Mouse (Mus musculus) liver, embryonic 12.5 days (tissue): ENCODE measurements at regions not wholly inside any gene's neighbourhood (a gene's known extent, or its start where the extent isn't known, plus 50 kb on each side); places are given as distances from the start of the nearest gene placed in this dataset.
A peak's percentile ranks its signal among the peaks of the same experiment; 100 is the strongest.

ENCODE experiments used
- ATAC-seq: fragments of 200-750 bp; cut with Nextera tagmentation; 2 replicates; pipeline ENCODE4 v1.8.0; 2017; ENCODE audit warnings: moderate number of reproducible peaks, mild to moderate bottlenecking, moderate library complexity
- H3K27ac ChIP-seq: fragments of 300-500 bp; sonication (generic); 2 replicates; pipeline ENCODE4 v1.5.1; 2016; ENCODE audit warnings: mild to moderate bottlenecking
- H3K27me3 ChIP-seq: fragments of 300-500 bp; sonication (generic); replicated peaks from 2 replicates; pipeline ENCODE4 v1.6.1; 2016; ENCODE audit warnings: mild to moderate bottlenecking, moderate library complexity
- H3K36me3 ChIP-seq: fragments of 300-500 bp; sonication (generic); 2 replicates; pipeline ENCODE4 v1.6.1; 2016; ENCODE audit warnings: mild to moderate bottlenecking, moderate library complexity
- H3K4me1 ChIP-seq: fragments of 300-500 bp; sonication (generic); 2 replicates; pipeline ENCODE4 v1.6.1; 2016
- H3K4me2 ChIP-seq: fragments of 300-500 bp; sonication (generic); 2 replicates; pipeline ENCODE4 v1.6.1; 2016; ENCODE audit warnings: mild to moderate bottlenecking, moderate library complexity
- H3K4me3 ChIP-seq: fragments of 300-500 bp; sonication (generic); 2 replicates; pipeline ENCODE4 v1.5.1; 2016; ENCODE audit warnings: mild to moderate bottlenecking, moderate library complexity
- H3K9ac ChIP-seq: fragments of 300-500 bp; sonication (generic); 2 replicates; pipeline ENCODE4 v1.6.1; 2016; ENCODE audit warnings: mild to moderate bottlenecking, moderate library complexity
- H3K9me3 ChIP-seq: fragments of 300-500 bp; sonication (generic); replicated peaks from 2 replicates; pipeline ENCODE4 v1.6.1; 2016; ENCODE audit warnings: mild to moderate bottlenecking, moderate library complexity
- WGBS: fragments of 180-500 bp; shearing (Covaris S2); methylation state at CpG from one replicate; pipeline ENCODE4 v1.1.7; 2016; ENCODE audit not compliant: insufficient replicate concordance; 5-methylcytosine and 5-hydroxymethylcytosine counted together

DNA sequence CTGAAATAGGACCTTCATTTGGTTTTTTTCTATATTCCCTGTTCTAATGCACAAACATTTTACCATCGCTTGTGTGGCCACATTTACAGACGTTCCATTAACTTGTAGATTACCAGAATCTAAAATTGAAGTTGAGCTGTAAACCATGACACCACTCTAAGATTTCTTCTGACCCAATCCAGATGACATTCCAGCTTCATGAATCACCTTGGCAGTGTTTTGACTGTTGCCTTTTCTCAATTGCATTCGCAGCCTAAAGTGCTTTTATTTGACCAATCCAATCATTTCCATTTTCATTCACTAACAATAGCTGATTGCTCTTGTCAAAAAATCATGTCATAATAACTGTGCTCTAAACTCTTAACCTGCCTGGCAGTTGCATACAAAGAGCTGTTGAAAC is 144.8 kb downstream of the Mdfic start:
- no peak for ATAC-seq
- Histone ChIP-seq H3K9me3 (no peaks in the 10 kb centered on the region), H3K9ac (no peak overlapping the region), H3K27ac (no peak overlapping the region), H3K4me2 (no peak overlapping the region), H3K4me1 (no peaks in the 10 kb centered on the region), H3K4me3 (no peak overlapping the region), H3K36me3 (no peaks in the 10 kb centered on the region), H3K27me3 (no peaks in the 10 kb centered on the region)
- 69% methylated on average over 3 of the region's 3 CpGs for WGBS

DNA sequence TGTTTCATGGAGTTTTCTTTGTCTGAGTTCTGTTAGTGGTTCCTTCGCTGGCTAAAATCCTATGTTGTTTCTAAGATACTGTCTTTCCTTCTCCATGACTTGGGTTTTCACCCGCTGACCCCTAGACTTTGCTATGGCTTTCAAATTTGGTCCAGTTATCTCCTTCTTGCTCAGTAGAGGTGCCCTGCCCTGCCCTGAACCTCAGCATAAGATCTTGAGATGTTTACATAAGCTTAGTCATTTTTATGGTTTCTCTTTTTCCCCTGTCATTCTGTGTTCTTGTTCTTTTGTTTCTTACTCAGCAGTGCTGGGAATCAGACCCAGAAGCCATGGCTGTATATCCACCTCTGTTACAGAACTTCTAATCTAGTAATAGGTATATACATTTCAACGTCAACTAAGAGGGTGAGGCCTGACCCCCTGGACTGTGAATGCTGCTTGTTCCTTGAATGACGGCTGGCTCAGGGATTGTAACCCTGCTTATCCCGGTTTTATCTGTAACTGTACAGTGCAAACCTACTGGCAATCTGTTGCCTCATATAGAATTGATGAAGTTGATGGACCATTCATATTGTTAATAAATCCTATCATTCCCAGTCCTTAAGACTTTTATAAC is 161.9 kb downstream of the Mdfic start:
- Histone ChIP-seq H3K9ac (no peak overlapping the region), H3K4me3 (no peak overlapping the region)
- no peak for ATAC-seq

DNA sequence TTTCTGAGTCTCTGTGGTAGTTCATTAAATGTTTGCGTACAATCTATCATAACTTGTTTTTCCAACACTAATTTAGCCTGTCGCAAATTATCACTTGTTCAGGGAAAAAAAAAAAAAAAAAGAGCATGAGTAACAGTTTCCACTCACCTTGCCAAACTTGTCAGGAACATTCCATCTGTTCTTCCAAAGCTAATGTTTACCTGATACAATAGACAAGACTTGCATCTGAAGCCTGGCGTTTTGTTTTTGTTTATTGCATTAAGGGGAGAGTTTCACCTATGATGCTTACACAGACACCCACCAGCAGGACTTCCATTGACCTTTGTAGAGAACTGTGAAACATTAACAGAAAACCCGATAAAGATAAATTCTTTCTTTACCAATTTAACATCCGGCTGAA is 172.6 kb downstream of the Mdfic start:
- no peak overlapping the region for H3K4me3 ChIP-seq
- H3K4me2 ChIP-seq: no peak overlapping the region
- H3K4me1 ChIP-seq: no peaks in the 10 kb centered on the region
- H3K27me3 ChIP-seq: no peaks in the 10 kb centered on the region
- no peaks in the 10 kb centered on the region for H3K9me3 ChIP-seq
- no peak overlapping the region for H3K9ac ChIP-seq
- 75% methylated on average over 5 of the region's 5 CpGs for WGBS
- no peak overlapping the region for H3K27ac ChIP-seq
- H3K36me3 ChIP-seq: no peaks in the 10 kb centered on the region
- no peak for ATAC-seq

More for the DNA sequence above, 161.9 kb downstream of the Mdfic start:
- H3K27ac ChIP-seq: no peak overlapping the region
- no peaks in the 10 kb centered on the region for H3K27me3 ChIP-seq
- H3K4me1 ChIP-seq: no peaks in the 10 kb centered on the region
- no peaks in the 10 kb centered on the region for H3K9me3 ChIP-seq
- H3K36me3 ChIP-seq: no peaks in the 10 kb centered on the region
- WGBS: 68% methylated on average over 5 of the region's 5 CpGs
- H3K4me2 ChIP-seq: no peak overlapping the region

DNA sequence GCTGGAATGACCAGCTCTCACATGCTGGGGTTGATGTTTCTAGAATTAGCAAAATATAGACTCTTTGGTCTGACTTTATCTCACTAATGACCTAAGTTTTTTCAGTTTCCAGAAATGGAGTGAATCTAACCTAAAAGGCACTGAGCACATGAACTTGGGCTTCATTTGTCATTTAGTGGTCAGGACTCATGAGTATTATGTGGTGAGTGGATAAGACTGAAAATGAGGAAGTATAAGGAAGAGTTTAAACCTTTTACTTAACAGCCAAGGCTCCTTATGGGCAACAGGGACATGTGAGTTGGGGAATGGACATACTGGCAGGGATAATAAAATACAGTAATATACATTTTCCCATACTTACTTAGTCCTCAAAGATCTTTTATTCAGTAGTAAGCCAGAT is 180.0 kb downstream of the Mdfic start:
- no peaks in the 10 kb centered on the region for H3K4me1 ChIP-seq
- no peaks in the 10 kb centered on the region for H3K9me3 ChIP-seq
- no peak overlapping the region for H3K4me2 ChIP-seq
- no peak overlapping the region for H3K27ac ChIP-seq
- no peak for ATAC-seq
- no peak overlapping the region for H3K9ac ChIP-seq
- H3K27me3 ChIP-seq: no peaks in the 10 kb centered on the region
- no peaks in the 10 kb centered on the region for H3K36me3 ChIP-seq
- no peak overlapping the region for H3K4me3 ChIP-seq

DNA sequence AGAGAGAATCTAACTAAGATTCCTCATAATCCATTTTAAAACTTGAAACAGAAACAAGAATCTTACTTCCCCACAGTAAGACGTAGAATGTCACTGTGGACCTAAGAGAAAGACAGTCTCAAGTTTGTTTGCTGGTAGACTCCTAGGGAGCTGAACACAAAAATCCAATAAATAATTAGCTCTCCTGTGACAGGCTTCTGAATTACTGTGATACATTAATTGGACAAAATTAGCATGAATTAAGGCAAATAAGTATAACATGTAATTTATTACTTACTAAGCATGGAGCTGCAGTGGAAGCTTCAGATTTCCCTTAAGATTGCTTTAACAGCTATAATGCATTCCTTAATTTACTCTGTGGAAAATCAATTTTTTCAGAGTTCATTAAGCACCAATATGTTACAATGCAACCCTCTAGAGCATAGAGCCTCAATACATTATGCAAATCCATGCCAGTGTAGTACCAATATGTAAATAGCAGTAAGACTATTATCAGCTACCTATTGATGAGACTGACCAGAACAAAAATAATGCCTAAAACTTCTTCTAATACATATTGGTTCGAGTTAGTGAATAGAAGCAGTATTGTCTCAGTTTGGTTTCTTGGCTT is 182.3 kb downstream of the Mdfic start:
- Histone ChIP-seq H3K27ac (no peak overlapping the region), H3K27me3 (no peaks in the 10 kb centered on the region), H3K4me1 (no peaks in the 10 kb centered on the region), H3K9ac (no peak overlapping the region), H3K4me2 (no peak overlapping the region), H3K9me3 (no peaks in the 10 kb centered on the region), H3K36me3 (no peaks in the 10 kb centered on the region), H3K4me3 (no peak overlapping the region)
- ATAC-seq: no peak
- WGBS: 54% methylated on average over 2 of the region's 2 CpGs

DNA sequence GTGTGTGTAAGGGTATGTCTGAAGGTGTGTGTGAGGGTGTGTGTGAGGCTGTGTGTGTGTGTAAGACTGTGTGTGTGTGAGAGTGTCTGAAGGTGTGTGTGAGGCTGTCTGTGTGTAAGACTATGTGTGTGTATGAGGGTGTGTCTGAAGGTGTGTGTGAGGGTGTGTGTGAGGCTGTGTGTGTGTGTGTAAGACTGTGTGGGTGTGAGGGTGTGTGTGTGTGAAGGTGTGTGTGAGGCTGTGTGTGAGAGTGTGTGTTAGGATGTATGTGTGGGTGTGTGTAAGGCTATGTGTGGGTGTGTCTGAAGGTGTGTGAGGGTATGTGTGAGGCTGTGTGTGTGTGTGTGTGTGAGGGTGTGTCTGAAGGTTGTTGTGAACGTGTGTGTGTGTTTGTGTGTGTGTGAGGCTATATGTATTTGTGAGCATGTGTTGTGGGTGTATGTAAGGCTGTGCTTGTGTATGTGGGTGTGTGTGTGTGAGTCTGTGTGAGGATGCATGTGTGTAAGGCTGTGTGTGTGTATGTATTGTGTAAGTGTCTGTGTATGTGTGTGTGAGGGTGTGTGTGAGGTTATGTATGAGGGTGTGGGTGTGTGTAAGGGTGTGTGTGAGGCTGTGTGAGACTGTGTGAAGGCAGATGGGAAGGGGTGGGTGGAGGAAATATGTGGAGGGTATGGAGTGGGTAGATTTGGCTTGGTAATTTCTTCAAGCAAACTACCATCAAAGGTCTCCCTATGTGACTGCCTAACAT is 190.1 kb downstream of the Mdfic start:
- H3K36me3 ChIP-seq: no peaks in the 10 kb centered on the region
- 8% methylated on average over 1 of the region's 1 CpGs for WGBS
- H3K4me3 ChIP-seq: no peak overlapping the region
- H3K4me1 ChIP-seq: no peaks in the 10 kb centered on the region
- H3K9me3 ChIP-seq: no peaks in the 10 kb centered on the region
- no peaks in the 10 kb centered on the region for H3K27me3 ChIP-seq
- no peak overlapping the region for H3K4me2 ChIP-seq
- ATAC-seq: no peak
- no peak overlapping the region for H3K27ac ChIP-seq
- H3K9ac ChIP-seq: no peak overlapping the region

DNA sequence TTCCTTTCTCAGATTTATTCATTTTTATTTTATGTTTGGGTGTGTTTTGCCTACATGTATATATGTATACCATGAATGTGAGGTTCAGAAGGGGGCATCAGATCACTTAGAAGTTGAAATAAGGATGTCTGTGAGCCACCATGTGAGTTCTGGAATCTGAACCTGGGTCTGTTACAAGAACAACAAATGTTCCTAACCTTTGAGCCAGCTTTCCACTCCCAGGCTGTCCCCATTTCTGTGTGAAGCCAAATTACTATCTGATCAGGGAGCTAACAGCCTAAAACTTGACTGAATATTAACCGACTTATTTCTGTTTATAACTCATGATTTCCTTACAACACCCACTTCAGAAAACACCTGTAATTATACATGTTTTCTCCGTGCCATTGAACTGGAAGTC is 209.2 kb downstream of the Mdfic start:
- Histone ChIP-seq H3K27ac (no peak overlapping the region), H3K36me3 (no peaks in the 10 kb centered on the region), H3K27me3 (no peaks in the 10 kb centered on the region), H3K4me2 (no peak overlapping the region), H3K4me3 (no peak overlapping the region), H3K9me3 (no peaks in the 10 kb centered on the region), H3K4me1 (no peaks in the 10 kb centered on the region), H3K9ac (no peak overlapping the region)
- WGBS: 53% methylated on average over 2 of the region's 2 CpGs
- ATAC-seq: no peak

DNA sequence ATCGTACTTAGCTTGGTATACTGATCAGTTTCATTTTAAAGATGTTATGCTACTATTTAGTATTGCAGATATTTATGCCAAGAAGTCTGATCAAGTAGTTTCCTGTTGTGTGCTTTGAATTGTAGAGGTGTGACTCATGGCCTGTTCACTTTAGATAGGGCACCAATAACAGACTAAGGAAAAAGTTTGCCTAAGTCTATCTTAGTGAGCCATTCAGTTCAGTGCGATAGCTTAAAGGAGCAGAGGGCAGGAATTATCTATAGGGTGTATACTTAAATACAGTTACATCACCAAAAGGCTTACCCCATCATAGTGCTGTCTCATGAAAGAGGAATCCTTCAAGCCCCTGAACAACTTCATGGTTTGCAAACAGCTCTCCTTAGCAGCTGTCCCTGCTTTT is 229.8 kb downstream of the Mdfic start:
- H3K9me3 ChIP-seq: no peaks in the 10 kb centered on the region
- H3K27me3 ChIP-seq: no peaks in the 10 kb centered on the region
- H3K27ac ChIP-seq: no peak overlapping the region
- H3K4me3 ChIP-seq: no peak overlapping the region
- no peak overlapping the region for H3K9ac ChIP-seq
- 47% methylated on average over 2 of the region's 2 CpGs for WGBS
- no peaks in the 10 kb centered on the region for H3K36me3 ChIP-seq
- H3K4me2 ChIP-seq: no peak overlapping the region
- ATAC-seq: 0 out of 2 replicates have a peak, but pooled peaks have one; percentile 54
- no peaks in the 10 kb centered on the region for H3K4me1 ChIP-seq

DNA sequence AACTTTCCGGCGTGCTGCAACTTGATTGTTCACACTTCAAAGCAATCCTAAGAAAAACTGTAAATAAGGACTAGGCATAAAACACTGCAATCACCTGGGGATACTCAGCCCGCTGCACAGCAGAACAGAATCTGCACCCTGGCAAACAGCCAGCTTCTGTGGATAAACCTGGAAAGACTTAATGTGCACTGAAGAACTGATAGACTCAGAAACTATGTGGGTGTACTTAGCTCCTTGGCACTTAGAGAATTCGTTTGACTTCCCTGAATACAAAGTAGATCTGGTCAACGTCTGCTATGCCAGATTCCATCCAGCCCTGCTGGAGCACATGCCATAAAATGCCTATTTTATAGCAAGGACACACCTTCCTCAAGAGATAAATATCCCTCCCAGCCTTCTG is 266.9 kb downstream of the Mdfic start:
- no peak overlapping the region for H3K4me2 ChIP-seq
- no peaks in the 10 kb centered on the region for H3K27me3 ChIP-seq
- WGBS: 51% methylated on average over 5 of the region's 5 CpGs
- no peaks in the 10 kb centered on the region for H3K4me1 ChIP-seq
- H3K9me3 ChIP-seq: no peaks in the 10 kb centered on the region
- H3K36me3 ChIP-seq: no peaks in the 10 kb centered on the region
- H3K9ac ChIP-seq: no peak overlapping the region
- no peak overlapping the region for H3K27ac ChIP-seq
- H3K4me3 ChIP-seq: no peak overlapping the region
- no peak for ATAC-seq
